Mouse (Mus musculus): ENCODE data around the gene S100a14. TPM values are rescaled to one million over a fixed set of nuclear protein-coding genes. Genes with fewer than 3 reads are reported as not detected.

Gene S100a14
- polyA plus RNA-seq, 1 experiment from 2014 or later = 0.19 TPM

DNA sequence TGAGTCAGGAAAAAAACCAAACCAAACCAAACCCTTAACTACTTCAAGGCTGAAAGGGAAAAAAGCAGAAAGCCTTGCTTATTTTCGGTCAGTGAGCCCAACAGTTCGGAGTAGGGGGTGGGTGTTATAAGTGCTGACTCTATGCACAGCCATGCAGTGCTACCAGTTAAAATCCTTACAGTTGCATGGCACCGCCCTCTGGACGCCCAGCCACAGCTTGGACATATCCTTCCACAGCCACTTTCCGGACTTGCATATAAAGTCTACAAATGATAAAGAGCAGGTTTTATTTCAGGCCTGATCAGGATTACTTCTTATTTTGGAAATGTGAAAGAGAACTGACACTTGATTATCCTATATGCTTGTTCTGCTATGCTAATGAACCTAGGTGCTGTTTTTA lies 21.4 kb upstream of the S100a14 start:
- no peak for TF ChIP-seq CTCF (IDR thresholded peaks at IDR 0.05)
- in situ Hi-C loops (cut with MboI; ENCODE audit: low pct_unique_long_range_greater_than_20kb) = no loop called here
- POLR2A ChIA-PET = interaction anchor here (0.7 kb wide), 1 partner anchor 167 kb away, joined by 3 read pairs; no protein-coding TSS in a partner anchor
- ATAC-seq = no peak
- H3K27me3 ChIP-seq = no peaks in the 10 kb centered on the region
- CTCF ChIA-PET = interaction anchor here (1.1 to 7.6 kb wide), 5 partner anchors 9 to 140 kb away, joined by 3 to 48 read pairs (median 5); partner anchors contain the start of genes S100a14 and Snapin
- DNase-seq (ENCODE audit: low read depth, low spot score) = no peak

DNA sequence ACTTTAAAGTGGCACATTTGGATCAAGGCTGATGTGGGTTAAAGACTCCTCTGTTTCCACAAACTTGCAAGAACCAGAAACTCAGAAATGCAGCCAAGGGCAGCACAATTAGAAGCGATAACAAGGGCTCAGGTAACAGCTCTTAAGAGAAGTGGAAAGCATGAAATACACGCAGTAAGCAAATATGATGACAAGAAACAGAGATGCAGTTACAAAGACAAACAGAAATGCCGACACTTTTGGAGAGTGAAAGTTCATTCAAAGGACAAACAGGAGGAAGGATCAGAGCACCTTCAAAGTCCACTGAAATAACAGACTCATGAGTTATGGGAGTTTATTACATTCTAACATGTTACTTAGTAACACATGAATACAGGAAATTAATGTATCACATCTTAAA lies 20.3 kb upstream of the S100a14 start:
- DNase-seq (ENCODE audit: low read depth, low spot score) = no peak
- POLR2A ChIA-PET = interaction anchor here (0.9 to 1.2 kb wide), 3 partner anchors 9 to 16 kb away, joined by 3 to 7 read pairs (median 3); partner anchors contain the start of gene Snapin
- no peaks in the 10 kb centered on the region for H3K27me3 ChIP-seq
- CTCF ChIA-PET = interaction anchor here (0.6 to 7.6 kb wide), 4 partner anchors 14 to 428 kb away, joined by 3 to 48 read pairs (median 16); partner anchors contain the start of genes S100a14, S100a7a and Snapin
- in situ Hi-C loops (cut with MboI; ENCODE audit: low pct_unique_long_range_greater_than_20kb) = no loop called here
- no peak for TF ChIP-seq CTCF (IDR thresholded peaks at IDR 0.05)
- no peak for ATAC-seq

DNA sequence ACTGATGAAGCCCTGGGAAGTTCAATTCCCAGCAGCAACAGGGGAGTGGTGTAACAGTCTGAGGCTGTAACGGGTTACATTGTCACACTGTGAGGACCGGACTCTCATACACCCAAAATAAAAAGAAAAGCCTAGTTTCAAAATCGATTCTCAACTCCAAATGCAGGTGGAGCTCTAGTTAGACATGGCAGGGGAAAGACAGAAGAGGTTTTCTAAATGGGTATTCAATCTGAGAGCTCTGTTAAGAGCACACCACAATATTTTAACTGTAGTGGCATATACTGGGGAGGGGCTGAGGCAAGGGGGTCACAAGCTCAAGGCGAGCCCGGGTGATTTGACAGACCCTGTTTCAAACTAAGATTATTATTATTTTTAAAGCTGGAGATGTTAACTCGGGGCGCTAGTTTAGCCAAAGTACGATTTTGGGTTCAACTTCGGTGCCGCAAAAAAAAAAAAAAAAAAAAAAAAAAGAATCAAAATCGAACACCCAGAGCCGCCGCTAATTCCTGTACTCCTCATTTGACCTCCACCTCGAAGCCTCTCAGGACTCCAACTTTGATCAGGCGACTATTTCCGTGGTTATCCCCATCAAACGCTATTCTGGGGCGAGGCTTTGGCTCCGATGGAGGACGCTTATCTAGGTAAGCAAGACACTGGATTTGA lies 18.2 kb upstream of the S100a14 start:
- ATAC-seq = no peak
- H3K27me3 ChIP-seq = no peaks in the 10 kb centered on the region
- in situ Hi-C loops (cut with MboI; ENCODE audit: low pct_unique_long_range_greater_than_20kb) = no loop called here
- POLR2A ChIA-PET = interaction anchor here (0.6 to 2.2 kb wide), 20 partner anchors 10 to 144 kb away, joined by 3 to 18 read pairs (median 4); partner anchors contain the start of genes S100a14, S100a16, S100a4 and Snapin
- no peak for TF ChIP-seq CTCF (IDR thresholded peaks at IDR 0.05)
- no peak for DNase-seq (ENCODE audit: low read depth, low spot score)
- CTCF ChIA-PET = interaction anchor here (0.7 to 5.1 kb wide), 16 partner anchors 10 to 201 kb away, joined by 3 to 26 read pairs (median 6); partner anchors contain the start of genes S100a14, S100a16, S100a7a and Snapin

- POLR2A ChIA-PET = interaction anchor here (0.6 to 2.2 kb wide), 14 partner anchors 11 to 143 kb away, joined by 3 to 18 read pairs (median 3); partner anchors contain the start of genes S100a14, S100a4 and Snapin
- in situ Hi-C loops (cut with MboI; ENCODE audit: low pct_unique_long_range_greater_than_20kb) = no loop called here
- DNase-seq (ENCODE audit: low read depth, low spot score) (peak; percentile 96), ATAC-seq (peak; percentile 92)
- CTCF ChIA-PET = interaction anchor here (0.8 to 5.1 kb wide), 14 partner anchors 10 to 201 kb away, joined by 3 to 26 read pairs (median 6); partner anchors contain the start of genes S100a14, S100a7a and Snapin
- no peak for TF ChIP-seq CTCF (IDR thresholded peaks at IDR 0.05)
- no peaks in the 10 kb centered on the region for H3K27me3 ChIP-seq
Observed at GRCm38 (mm10) chr3:90508950-90509746, 17.5 kb upstream of the S100a14 start, which contains the start of gene Chtop. Gene Chtop, minus strand, starts transcription at chr3:90509498.

- TF ChIP-seq CTCF (IDR thresholded peaks at IDR 0.05) = no peak
- ATAC-seq = no peak
- no peak for DNase-seq (ENCODE audit: low read depth, low spot score)
- CTCF ChIA-PET = interaction anchor here (0.6 to 5.1 kb wide), 5 partner anchors 9 to 143 kb away, joined by 3 to 26 read pairs (median 3); partner anchors contain the start of gene S100a14
- H3K27me3 ChIP-seq = no peaks in the 10 kb centered on the region
- in situ Hi-C loops (cut with MboI; ENCODE audit: low pct_unique_long_range_greater_than_20kb) = no loop called here
- POLR2A ChIA-PET = interaction anchor here (0.6 to 2.2 kb wide), 10 partner anchors 9 to 136 kb away, joined by 3 to 18 read pairs (median 4); partner anchors contain the start of gene S100a4
Observed at GRCm38 (mm10) chr3:90509747-90510123, 16.9 kb upstream of the S100a14 start.

GRCm38 (mm10) chr3:90512276-90512675 lies 14.4 kb upstream of the S100a14 start:
- ATAC-seq = no peak
- CTCF ChIA-PET = interaction anchor here (0.7 to 3.0 kb wide), 13 partner anchors 10 to 141 kb away, joined by 3 to 22 read pairs (median 4); partner anchors contain the start of genes S100a14, S100a6 and Snapin
- no peak for TF ChIP-seq CTCF (IDR thresholded peaks at IDR 0.05)
- no peaks in the 10 kb centered on the region for H3K27me3 ChIP-seq
- no peak for DNase-seq (ENCODE audit: low read depth, low spot score)
- in situ Hi-C loops (cut with MboI; ENCODE audit: low pct_unique_long_range_greater_than_20kb) = no loop called here
- POLR2A ChIA-PET = interaction anchor here (1.1 to 1.5 kb wide), 3 partner anchors 11 to 115 kb away, joined by 3 to 5 read pairs (median 3); no protein-coding TSS in a partner anchor

DNA sequence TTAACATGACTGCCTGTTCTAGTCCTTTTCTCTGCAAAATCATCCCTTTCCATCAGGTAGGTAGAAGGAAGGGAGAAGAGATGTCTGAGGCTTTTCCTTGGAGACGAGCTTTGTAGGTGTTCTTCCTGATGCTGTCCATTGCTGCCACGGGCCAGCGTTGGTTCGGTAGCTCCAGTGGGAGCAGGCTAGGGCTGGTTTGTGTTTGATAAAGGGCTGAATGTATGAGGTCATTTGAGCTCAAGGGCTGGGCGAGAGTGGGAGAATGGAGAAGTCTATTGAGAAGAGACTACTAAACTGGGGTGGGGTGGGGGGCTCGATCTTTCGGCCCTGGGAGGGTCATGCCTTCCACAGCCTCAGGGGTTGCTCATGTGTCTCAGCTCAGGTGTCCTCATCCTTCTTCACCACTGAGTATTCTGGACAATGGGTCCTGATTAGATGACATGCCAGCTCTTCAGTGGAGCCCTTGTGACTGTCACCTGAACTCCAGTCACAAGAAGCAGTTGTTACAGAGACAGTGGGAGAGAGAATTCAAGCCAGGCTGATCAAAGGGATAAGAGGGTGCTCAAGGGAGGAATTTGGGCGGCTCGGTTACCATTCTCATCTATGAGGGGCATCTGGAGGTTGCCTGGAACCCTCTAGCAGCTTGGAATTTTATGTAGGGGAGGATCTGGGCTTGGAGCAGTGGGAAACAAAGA lies 13.6 kb upstream of the S100a14 start:
- ATAC-seq (no peak), DNase-seq (ENCODE audit: low read depth, low spot score) (no peak)
- no peak for TF ChIP-seq CTCF (IDR thresholded peaks at IDR 0.05)
- ChIA-PET CTCF (interaction anchor here (0.8 to 3.0 kb wide), 14 partner anchors 9 to 140 kb away, joined by 3 to 22 read pairs (median 4); partner anchors contain the start of genes S100a14, S100a6, S100a7a and Snapin), POLR2A (interaction anchor here (1.3 to 1.5 kb wide), 2 partner anchors 101 to 102 kb away, joined by 4 to 5 read pairs; no protein-coding TSS in a partner anchor)
- in situ Hi-C loops (cut with MboI; ENCODE audit: low pct_unique_long_range_greater_than_20kb) = no loop called here
- H3K27me3 ChIP-seq = no peaks in the 10 kb centered on the region

- ATAC-seq (peak; percentile 91), DNase-seq (ENCODE audit: low read depth, low spot score) (no peak)
- no peak for TF ChIP-seq CTCF (IDR thresholded peaks at IDR 0.05)
- in situ Hi-C loops (cut with MboI; ENCODE audit: low pct_unique_long_range_greater_than_20kb) = no loop called here
- ChIA-PET POLR2A (interaction anchor here (1.3 kb wide), 1 partner anchor 100 kb away, joined by 4 read pairs; no protein-coding TSS in a partner anchor), CTCF (interaction anchor here (0.8 to 3.0 kb wide), 8 partner anchors 8 to 139 kb away, joined by 3 to 22 read pairs (median 4); partner anchors contain the start of genes S100a14, S100a7a and Snapin)
- no peaks in the 10 kb centered on the region for H3K27me3 ChIP-seq
Observed at GRCm38 (mm10) chr3:90513796-90514590, 12.7 kb upstream of the S100a14 start, which contains the start of the genes S100a1 and S100a13. Gene S100a1, minus strand, starts transcription at chr3:90514392. Gene S100a13, plus strand, starts transcription at chr3:90514435.
